Mouse (Mus musculus): ENCODE results near the gene Mfap3l.
"Not testable (repeated sequence)": the region's sequence is repeated elsewhere in the genome, so short reads cannot be mapped to it uniquely, and the experiment has no call there.

Mfap3l gene

GRCm38 (mm10) chr8:60632250-60632932 is at the start of gene Mfap3l:
TSS of gene Mfap3l (plus strand) at chr8:60632827.
- peak; percentile 94 to 95 for DNase-seq

GRCm38 (mm10) chr8:60583369-60583768 is 49.3 kb upstream of the Mfap3l start:
- no peak for DNase-seq

DNA sequence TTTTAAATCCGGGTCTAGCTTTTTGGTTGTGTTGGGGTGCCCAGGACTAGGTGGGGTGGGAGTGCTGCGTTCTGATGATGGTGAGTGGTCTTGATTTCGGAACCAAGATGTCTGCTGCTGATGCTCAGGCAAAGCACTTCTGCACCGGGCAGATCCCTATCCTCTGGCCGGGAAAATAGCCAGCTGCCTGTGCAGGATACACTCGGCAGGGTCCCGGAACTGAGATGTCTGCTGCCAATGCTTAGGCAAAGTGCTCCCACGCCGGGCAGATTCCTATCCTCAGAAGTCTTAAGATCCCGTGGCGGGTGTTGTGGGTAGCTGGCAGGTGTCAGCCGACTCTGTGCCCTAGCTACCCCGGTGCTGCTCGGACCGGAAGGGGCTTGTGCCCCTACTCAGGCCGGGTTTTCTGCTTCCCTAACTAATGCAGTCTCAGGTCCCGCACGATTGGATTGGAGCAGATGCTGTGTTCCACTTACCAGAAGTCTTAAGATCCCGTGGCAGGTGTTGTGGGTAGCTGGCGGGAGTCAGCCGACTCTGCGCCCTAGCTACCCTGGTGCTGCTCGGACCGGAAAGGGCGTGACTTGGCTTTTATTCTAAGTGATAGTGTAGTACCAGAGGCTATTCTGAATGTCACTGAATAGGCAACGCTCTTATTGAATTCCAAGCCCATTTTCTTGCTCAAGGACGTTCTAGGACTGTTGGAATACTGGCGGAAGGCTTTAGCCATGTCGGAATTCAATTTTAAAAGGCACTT is 41.1 kb upstream of the Mfap3l start:
- not testable (repeated sequence) for DNase-seq

- DNase-seq, result peak; percentile 69 to 82
Measured at GRCm38 (mm10) chr8:60594761-60595160, 37.9 kb upstream of the Mfap3l start.

- no peak for DNase-seq
Measured at GRCm38 (mm10) chr8:60611580-60612111, 21.0 kb upstream of the Mfap3l start.

DNA sequence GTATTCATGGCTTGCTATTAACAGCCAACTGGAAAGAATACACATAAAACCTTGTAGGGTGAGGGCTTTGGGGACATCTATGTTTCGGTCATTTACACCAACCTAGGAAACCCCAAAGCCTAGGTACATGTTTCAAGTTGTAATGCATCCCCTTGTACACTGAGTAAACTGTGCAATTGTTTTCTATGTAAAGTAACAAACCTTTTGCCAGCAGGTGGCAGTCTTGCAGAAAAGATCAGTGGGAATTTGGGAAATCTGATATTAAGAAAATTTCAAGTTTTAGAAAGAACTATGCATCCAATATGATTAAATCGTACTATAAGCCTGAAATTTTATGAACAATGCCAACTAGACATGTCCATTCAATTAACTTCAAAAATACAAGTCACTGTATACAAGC is 15.7 kb upstream of the Mfap3l start:
- DNase-seq, result peak; percentile 21 to 69

- DNase-seq, result no peak
Measured at GRCm38 (mm10) chr8:60621561-60621960, 11.1 kb upstream of the Mfap3l start.

DNA sequence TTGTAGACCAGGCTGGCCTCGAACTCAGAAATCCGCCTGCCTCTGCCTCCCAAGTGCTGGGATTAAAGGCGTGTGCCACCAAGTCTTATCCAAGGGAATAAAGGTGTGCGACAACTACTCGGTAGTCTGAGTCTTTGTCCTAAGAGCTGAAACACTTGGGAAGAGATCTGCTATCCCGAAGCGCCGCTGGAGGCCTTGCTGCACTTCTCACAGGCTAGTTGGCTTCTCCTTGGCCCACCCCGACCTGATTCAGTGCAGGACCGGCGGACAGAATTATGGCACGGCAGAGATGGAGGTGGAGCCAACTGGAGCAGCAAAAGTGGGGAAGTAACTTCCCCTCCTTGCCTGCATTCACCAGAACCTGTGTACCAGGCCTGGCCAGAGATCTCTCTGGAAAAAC is 10.6 kb upstream of the Mfap3l start:
- DNase-seq, result no peak

- DNase-seq, result no peak
Measured at GRCm38 (mm10) chr8:60623438-60623837, 9.2 kb upstream of the Mfap3l start.

DNA sequence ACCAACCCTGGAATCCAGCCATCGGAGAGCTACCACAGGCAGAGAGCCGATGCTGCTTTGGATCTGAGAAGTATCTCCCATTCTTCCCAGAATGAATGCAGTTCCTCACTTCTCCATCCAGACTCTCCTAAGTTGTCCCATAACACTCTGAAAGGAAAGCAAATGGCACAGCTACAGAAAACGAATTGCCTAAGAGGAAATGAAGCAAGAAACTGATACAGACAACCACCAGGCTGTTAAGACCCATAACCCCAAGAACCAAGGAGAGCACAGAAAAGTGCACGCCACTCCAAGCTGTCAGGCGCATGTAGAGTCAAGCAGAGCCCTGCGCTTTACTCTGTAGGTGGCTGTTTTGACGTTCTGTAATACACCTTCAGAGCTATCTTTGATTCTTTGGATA is 7.9 kb upstream of the Mfap3l start:
- DNase-seq, result no peak

DNA sequence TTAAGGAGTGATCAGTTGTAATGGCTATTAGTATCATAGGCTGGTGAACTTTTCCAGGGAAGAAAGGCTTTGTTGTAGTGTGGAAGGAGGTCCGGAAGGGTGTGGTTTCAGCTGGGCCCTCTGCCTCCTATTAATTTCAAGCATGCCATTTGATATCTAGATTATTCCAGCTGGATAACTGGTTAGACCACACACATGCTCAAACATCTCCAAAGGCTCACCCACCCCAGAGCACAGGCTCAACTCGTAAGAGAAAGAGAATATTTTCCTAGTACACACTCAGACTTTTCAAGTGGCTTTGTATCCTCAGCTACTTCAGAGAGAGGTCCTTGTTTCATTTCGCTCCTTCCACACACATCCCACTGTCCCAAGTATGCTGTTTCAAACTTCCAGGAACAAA is 4.7 kb upstream of the Mfap3l start:
- no peak for DNase-seq

DNA sequence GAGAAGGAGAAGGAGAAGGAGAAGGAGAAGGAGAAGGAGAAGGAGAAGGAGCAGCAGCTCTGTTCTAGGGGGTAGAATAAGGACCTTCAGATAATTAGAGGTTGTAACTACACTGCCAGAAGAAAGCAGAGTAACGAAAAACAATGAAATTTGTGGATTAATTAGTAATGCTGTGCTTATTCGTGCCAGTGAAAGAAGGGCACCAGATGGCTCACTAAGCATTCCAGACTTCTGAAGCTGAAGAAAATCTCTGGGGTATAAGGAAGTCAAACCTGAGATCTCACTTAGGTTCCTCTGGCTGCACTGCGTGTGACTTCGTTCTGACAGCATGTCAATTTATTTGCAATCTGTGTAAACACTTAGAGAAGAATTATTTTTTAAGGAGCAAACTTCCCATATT is 3.6 kb upstream of the Mfap3l start:
- DNase-seq, result no peak

DNA sequence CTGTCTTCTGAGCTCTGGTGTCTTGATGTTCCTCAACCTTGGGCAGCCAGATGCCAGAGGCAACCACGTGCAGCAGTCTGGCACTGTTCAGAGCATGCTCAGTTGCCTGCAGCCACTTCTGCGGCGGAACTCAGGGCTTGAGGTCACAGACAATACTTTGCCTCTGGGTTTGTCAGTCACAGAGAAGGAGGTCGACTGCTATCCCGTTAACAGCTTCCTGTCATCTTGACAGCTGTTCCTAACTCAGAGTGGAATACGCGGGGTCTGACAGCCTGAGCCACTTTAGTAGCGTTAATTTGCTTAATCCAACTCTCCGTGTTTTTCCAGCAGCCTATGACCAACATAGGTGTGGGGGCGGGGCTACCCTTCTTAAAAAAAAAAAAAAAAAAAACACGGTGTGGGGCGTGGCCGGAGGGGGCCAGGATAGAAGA is 1.1 kb upstream of the Mfap3l start:
- DNase-seq, result peak; percentile 89 to 91

DNA sequence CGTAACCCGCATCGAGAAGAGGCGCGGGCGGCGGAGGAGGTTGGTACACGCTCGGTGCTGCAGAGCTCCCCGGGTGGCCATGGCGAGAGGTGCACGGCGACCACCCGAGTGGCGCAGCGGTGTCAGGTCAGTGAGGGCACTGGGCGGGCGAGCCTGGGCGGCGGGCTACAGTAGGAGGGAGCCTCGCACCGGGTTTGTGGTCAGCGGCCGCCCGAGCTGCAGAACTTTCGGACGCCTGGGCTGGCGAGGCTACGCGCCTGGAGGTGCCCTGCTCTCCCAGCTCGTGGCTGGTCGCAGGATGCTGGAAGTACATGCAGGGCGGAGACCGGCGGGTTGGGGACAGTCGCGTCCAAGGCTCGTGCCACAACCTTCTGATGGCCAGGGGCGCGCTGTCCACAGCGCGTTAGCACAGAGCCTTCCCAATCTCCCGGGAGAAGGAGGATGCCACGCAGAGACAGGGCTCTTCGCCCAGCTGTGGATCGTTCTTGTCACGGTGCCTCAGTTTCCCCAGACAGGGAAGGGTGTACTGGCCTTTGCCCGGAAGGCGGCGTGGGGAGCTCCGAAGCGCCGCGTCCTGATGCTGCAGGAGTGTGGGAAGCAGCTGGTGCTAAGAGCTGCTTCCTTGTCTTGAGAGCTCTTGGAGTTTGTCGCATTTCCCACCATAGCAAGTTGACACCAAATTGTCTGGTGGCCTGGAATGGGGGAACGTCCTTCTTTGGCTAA is 467 bp downstream of the Mfap3l start:
- peak in 1 of 2 experiments; percentile 61 for DNase-seq

GRCm38 (mm10) chr8:60634921-60635320 is 2.3 kb downstream of the Mfap3l start:
- DNase-seq, result no peak

DNA sequence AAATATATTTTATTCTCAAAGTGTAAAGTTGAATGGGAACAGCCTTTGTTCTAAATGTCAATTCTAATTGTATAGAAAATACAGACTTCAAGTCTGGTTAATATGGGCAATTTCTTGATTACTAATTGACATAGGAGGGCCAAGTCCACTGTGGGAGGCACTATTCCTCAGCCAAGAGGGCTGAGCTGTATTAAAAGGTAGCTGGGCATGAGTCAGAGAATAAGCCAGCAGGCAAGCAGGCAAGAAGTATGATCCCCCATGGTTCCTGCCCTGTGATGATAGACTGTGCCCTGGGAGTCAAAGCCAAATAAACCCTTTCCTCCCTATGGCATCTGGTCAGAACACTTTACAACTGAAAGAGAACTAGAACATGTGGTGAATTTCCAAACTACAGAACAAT is 3.2 kb downstream of the Mfap3l start:
- DNase-seq, result peak; percentile 65 to 70

DNA sequence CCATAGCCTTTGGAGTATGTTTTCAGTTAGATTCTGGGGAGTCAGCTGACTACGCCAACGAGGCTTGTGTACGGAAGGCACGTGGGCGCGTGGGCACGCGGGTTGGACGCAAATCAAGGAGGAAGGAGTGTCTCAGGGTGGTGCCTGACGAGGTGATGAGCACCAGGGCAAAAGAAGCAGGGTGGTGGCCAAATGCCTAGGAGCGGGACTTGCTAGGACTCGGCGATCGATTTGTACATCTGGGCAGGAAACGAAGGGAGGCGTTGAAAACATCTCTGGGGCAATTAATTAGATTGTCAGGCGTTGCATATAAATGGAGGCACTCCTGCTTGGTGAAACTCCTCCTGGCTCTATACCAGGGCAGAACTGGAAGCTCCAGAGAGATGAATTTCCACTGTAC is 7.4 kb downstream of the Mfap3l start:
- DNase-seq, result no peak

DNA sequence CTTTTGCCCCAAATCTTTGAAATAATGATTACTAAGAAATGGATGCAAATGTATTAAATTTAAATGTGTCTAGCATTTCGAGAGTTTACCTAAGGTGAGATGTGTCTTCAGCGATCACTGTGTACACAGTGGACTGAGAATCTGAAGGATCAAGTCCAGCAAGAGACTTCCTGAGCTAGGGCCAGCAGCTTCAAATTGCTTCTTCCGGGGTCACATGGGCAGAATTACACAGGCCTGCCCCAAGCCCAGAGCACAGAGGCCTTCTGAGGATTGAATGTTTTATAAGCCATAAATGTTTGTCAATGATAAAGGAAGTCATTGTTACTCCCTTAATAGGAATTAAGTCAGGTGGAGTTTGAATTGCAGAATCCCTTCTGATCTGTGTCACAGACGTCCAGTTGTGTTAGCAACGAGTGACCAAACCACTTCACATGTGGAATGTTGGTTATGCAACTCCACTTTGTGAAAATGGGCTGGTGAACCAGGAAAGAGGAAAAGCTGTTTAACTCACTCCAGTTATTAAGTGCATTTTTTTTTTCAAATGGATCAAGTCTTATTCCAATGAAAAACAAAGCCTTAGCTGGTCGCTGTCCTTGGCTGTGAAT is 10.9 kb downstream of the Mfap3l start:
- peak in 1 of 2 experiments; percentile 37 for DNase-seq

- no peak for DNase-seq
Measured at GRCm38 (mm10) chr8:60645164-60645563, 12.5 kb downstream of the Mfap3l start.

DNA sequence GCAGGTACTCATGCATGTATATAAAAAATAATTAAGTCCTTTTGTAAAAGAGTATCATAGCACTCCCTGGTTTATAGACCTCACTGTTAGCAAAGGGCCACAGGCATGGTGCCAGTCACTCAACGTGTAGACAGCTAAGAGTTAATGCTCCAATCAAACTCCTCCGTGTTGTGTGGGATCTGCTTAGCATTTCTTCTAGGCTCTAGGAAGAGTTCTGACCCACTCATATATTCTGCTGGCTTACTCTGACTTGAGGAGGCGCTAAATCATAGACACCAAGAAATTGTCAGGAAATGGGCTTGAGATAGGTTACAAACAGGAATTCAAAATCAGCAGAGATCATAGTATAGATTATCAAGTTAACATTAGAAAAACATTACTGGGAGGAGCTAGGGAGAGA is 13.3 kb downstream of the Mfap3l start:
- DNase-seq, result no peak

GRCm38 (mm10) chr8:60647291-60647690 is 14.7 kb downstream of the Mfap3l start:
- no peak for DNase-seq

GRCm38 (mm10) chr8:60649081-60649480 is 16.5 kb downstream of the Mfap3l start:
- DNase-seq, result no peak

GRCm38 (mm10) chr8:60650119-60650518 is 17.5 kb downstream of the Mfap3l start:
- DNase-seq, result no peak
